Mouse (Mus musculus) frontal cortex, postnatal 10 days (tissue): ENCODE results near the gene Snx13.

Source experiments
- DNase-seq, 2 experiments: peaks; one replicate each; pipeline ENCODE4 v3.0.0; 2022; ENCODE audit warnings: low spot score in 2 of 2, mixed read lengths in 1 of 2

The Snx13 gene

DNA sequence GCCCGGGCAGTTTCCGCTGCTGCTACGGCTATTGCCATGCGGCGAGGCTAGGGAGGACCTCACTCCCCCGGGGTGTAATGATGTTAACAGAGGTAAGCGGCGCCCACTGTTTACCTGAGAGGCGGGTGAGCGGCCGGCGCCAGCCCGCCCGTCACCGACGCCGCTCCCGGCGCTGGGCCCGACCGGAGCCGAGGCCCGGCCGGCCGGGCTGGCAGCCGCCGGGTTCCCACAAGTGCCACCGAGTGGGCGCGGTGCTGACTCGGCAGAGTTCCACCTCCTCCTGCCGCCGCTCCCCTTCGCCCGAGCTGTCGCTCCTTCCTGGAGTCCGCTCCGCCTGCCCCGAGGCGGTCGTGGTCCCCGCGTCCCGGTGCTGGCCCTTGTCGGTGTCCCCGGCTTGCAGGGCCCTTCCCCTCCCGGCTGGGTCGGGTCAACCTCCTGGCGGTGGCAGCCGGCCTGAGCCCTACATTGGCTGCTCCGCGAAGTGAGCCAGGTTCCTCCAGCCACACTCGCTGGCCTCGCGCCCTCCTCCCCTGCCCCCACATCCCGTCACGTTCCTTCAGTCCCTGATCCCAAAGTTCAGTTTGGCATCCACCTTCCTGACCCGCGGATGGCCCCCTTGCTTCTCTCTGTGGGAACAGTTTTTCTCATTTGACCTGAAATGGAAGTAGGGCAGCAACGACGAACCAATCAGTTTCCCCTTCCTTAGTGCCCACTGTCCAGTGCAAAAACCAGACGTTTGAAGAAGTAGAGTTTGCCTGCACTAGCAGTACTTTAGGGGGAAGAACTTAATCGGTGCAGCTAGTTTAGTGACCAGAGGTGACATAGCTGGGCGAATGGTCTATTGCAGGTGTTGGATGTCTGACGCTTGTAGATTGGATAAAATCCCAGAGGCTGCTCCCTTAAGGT lies 587 bp downstream of the Snx13 start:
- DNase-seq = peak; percentile 42 to 62

DNA sequence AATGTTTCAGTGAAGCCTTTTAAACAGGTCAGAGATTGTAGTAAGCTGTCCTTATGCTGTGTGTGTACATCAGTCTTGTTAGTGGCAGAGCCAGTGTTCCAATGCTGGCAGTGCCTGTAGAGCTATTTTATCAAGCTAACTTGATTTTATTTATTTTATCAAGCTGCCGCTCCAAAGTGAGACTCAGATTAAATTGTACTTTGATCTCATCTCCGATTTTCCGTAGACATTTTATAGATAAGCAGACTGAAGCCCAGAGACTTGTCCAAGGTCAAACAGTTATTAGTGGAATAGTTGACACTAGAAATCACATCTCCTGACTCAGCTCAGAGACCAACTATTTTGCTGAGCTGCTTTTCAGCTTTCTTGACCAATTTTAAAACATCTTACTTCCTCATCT lies 1.9 kb downstream of the Snx13 start:
- DNase-seq = no peak

DNA sequence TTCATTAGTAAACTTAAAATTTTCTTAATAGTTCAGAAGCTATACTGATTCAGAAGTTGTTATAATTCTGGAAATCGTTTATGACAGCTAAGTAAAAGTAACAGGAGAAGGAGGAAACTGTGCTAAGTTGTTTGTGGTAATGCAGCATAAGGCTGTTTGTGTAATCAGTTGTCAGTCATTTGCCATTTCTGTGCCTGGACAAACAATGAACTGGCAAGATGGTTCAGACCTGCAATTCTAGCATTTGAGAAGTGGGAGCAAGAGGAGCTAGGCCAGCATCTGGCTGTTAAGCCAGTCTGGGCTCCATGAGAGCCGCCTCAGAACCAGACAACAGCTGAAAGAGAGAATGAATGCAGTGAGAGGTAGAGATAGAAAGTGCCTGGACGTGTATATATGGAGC lies 3.5 kb downstream of the Snx13 start:
- no peak for DNase-seq

DNA sequence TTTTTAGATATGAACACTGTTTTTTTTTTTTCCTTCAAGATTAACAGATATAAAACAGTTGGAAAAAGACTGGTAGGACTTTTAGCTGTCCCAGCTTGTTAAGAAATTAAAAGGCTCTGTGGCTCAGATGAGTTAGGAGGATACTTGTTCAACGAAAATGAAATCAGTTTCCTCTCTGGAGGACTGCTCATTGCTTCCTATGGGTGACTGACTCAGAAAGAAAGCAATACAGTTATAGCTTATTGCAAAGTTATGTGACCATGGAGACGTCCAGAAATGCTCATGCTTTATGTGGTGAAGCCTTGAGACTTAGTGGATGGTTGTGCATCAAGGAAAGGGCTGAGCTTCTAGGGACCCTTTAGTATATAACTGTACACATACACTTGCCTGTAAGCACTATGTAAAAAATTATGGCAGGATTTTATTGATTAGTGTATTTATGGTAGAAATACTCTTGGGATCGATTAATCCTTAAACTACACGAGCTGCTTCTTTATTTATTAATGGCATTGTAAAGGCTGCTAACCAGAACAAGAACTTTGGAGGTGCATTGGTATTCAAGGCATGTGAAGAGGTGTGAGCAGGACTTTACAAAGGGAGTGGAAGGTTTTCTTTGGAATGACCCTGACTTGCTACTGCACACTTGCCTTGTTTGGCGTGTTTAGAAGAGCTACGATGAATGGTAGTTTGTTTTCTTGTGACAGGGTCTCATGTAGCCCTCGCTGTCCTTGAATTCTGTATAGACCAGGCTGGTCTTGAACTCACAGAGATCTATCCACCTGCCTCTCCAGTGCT lies 4.2 kb downstream of the Snx13 start:
- no peak for DNase-seq

DNA sequence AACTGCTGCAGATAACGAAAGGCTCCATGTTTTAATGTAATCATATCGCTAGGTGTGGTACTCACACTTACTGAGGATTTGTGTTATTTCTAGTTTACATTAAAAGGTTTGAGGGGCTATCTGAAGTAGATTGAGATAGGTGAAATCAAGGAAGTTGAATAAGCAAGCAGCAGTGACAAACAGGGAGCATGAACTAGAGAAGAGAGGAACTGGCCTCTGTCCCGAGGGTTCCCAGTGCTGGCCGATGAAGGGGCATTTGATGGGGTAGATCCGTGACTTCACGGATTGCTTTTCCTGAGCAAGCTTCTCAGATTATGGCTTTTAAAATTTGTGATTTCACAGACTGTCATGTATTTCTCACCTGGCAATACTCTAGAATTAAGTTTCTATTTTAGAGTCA lies 7.4 kb downstream of the Snx13 start:
- DNase-seq = no peak

DNA sequence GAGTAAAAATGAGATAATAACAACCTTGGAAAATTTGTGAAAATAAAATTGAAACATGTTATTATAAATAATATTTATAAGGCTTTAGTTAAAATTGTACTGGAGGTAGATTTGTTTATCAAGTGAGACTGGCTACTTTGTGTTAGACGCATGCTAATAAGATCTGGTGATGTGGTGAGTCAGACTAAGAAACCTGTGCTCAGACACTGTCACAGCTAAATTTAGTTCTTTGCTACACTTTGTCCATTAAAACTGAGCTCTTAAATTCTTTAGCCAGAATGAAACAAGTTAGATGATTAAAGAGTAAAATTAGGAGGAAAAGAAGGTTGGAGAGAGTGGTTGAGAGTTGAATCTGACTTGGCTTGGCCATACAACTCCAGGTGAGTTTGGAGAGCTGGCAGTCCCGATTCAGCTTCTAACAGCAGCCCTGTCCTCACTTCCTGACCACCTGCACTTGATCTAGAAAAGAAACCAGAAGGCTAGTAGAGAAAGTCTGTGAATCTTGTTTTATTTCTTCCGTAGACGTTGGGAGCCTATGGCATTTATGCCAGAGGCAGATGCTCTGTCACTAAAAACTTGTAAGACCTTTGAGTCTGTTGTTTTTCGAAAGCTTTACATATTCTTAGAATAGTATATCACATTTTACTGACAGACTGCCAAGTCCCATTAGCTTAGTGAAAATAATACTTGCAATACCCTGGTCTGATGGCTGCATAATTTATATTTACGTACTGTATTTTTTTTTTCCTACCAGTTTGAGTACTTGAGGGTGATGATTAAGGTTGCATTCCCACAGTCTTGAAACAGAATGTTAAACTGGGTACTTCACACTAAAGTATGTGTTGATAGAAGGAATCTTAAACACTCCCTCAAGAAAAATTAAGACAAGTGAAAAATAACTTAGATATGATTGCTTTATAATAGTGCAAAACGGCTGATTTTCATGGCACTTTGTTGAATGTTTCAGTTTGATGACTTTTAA lies 8.4 kb downstream of the Snx13 start:
- DNase-seq = no peak

DNA sequence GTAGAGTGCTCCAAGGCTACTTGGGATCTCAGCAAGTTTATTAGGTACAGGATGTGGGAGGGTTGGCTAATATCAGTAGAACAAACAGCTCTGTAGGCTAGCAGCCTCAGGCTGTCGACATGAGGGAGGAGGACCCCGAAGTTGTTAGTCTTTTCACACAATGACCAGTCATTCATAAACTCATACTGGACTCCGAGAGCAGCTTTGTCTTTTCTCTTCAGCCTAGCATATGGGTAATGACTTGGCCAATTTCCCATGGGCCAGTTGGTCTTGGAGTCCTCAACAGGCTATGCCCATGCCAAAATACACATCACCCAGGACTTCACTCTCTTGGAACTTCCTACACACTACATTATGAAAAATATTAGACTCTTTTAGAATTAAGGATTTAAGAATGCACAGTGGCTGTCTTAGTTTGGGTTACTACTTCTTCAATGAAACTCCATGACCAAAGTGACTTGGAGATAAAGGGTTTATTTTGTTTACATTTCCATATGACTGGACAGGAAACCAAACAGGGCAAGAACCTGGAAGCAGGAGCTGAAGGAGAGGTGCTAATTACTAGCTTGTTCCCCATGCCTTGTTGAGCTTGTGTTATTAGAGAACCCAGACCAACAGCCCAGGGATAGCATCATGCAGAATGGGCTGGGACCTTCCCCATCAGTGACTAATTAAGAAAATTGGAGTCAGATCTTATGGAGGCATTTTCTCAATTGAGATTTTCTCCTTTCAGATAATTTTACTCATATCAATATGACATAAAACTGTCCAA lies 16.9 kb downstream of the Snx13 start:
- no peak for DNase-seq

DNA sequence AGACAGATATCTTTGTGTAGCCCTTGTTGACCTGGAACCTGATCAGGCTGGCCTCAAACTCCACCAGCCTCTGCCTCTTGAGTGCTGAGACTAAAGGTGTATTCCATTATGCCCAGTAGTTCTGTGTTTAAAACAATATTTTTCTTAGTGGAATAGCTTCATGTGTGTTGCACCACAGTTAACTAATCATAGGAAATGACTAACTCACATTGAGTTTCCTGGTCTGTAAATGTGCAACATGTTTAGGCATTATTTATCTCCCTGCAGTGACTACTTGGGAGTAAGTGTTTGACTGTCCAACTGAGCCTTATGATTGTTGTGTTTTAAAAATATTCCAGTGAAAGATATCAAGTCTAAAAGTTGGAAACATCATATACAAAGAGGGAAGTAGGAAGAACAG lies 20.6 kb downstream of the Snx13 start:
- DNase-seq = no peak

DNA sequence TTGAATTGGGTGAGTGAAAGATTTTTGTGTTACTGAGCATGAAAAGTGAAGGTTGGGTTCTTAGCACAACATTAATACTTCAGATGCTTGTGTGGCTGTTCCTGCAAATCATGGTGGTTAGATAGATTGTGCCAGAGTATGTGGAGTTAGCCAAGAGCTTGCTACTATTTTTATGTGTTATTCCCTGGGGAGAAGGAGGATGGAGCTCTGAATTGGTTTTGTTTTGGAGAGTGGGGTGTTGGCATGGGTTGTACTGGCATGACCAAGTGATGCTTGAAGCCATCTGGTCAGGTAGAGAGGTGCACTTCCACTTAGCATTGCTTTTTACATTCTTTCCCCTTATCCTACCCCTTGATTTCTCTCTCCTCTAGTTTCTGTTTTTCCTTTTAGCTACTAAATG lies 24.4 kb downstream of the Snx13 start:
- no peak for DNase-seq

DNA sequence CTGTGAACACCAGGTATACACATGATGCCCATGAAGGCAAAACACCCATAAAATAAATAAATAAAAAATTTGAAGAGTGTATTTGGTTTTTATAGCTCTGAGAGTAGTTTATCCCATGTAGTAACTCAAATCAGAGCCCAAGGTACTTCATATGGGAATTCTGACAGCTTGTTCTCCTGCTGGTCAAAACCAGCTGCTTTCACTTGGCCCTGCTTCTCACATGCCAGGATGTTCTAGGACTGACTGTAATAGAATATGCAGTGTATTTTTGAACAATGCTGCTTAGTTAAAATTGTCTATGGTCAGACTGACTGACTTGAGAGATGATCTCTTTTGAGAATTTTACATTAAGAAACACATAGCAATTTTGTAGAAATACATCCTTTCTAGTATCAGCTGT lies 25.2 kb downstream of the Snx13 start:
- DNase-seq = no peak

DNA sequence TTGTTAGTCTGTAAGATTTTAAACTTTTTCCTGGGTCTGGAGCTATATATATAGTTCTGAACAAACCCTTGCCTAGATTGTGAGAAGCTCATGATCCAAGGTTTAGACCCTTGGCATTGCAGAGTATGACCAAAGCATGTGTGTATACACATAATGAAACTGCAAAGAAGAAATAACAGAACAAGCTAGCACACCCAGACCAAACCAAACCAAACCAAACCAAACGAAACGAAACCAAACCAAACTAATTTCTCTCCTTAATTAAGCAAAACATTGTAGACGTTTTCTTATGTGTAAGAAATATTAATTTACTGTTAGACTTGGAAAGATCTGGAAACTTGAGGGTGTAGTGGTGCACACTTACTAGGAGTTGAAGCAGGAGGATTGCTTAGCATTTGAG lies 29.0 kb downstream of the Snx13 start:
- DNase-seq = no peak

DNA sequence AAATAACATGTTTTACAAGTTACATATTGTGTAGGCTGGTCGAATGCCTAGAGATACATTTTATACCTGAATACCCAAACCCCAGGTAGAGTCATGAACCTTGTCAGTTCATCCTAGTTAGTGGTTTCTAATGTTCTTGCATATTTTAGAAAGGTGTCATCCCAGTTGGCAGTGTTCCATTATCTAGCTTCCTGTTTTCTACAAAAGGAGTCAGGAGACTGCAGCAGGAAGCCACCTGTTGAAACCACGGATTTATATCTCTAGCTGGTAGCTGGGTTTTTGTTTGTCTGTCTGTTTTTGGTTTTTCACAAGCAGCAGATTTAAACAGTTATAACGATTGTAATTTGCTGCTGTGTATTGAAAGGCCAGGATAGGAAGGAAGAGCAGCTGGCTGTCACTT lies 76.6 kb downstream of the Snx13 start:
- DNase-seq = no peak

DNA sequence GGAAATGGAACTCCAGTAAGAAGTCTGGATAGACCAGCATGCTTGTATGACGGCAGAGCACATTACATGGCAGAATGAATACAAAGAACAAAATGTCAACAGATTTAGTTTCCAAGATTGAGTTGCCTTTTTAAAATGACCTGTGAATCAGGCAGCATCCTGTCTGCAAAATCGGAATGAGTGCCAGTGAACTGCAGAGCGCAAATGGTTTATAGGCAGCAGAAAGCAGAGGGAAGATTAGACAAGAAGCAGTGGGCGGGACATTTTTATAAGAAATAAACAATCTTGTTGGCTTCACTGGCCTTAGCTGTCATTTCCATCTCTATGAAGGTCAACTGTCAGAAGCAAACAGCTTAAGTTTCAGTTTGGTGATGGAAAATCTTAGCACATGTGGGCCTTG lies 106.2 kb downstream of the Snx13 start:
- no peak for DNase-seq

DNA sequence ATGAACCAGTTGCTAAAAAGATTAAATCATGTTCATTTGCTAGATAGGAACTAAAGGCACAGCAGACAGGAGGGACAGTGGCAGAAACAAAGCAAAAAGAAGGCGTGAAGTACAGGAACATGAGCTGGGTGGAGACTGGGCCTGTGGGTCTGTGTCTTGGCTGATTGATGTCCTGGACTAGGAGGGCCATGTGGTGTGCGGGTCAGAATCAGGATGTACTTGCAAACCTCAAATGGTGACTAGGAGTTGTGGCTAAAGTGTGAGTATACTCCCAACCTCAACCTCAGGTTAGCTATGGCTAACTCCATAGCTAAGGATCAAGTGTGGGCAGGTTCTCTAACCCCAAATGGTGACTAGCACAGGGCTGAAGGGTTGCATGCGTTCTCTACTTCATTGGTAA lies 107.2 kb downstream of the Snx13 start:
- DNase-seq = no peak

DNA sequence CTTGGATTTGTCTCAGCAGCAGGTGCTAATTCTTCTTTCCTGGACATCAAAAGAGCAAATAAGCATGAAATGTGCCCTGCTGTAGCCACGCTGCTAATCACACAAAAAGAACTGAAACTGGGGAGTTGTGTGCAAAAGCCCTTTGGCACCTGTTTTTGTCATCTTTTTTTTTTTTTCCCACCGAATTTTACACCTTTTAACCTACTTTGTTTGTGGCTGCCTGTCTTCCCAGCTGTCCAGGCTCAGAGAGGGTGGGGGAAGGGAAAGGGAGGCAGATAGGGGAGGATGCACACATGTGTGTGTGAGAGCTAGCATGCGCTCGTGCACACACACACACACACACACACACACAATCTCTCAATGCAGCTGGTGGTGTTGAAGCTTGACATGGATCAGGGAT lies 110.3 kb downstream of the Snx13 start:
- no peak for DNase-seq

DNA sequence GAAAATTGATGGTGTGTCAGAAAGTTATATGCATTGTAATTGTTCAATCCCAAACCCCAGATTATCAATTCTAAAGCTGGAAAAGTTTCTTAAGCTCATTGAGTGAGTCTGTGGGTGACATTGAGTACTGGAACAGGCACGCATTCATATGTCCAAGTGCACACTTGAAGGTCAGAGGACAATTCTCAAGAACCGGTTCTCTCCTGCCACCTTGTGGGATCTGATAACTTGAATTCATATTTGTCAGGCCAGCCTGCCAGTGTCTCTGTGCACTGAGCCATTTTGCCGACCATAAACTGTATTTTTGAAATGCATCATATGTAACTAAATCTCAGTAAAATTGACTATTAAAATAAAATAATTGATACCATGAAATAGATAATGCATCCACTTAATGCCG lies 114.7 kb downstream of the Snx13 start:
- no peak for DNase-seq

DNA sequence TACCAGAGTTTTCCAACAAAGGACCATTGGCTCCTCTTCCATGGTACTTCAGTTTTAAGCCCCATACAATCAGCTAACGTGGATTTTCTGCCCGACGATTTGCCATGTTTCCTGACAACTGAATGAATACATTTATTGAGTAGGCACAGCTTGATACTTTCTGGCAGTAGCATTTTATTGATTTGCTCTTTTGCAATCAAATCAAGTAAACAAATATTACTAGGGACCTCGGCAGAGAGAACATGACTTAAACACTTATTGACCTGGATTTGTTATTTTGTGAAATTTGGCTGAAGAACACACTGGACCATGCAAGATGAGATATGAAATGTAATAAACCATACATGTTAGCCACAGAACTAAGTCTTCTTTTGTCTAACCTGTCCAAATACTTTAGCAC lies 123.3 kb downstream of the Snx13 start:
- no peak for DNase-seq

DNA sequence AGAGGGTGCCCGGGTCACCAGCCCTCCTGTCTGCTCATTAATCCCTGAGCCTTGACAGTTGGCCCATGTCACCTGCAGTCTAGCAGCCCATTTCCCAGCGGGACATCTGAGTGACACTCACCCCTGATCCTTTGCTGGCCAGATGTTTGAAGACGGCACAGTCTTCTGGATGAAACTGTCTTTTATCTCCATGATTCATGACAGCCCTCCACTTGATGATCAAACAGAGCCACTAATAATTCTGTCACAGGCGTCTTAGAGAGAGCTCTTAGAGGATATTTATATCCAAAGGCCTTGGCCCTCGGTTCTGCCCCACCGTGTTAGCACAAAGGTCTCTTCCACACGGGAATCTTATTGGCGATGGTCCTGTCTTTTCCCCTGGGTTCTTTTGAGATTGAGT lies 129.0 kb downstream of the Snx13 start:
- no peak for DNase-seq

DNA sequence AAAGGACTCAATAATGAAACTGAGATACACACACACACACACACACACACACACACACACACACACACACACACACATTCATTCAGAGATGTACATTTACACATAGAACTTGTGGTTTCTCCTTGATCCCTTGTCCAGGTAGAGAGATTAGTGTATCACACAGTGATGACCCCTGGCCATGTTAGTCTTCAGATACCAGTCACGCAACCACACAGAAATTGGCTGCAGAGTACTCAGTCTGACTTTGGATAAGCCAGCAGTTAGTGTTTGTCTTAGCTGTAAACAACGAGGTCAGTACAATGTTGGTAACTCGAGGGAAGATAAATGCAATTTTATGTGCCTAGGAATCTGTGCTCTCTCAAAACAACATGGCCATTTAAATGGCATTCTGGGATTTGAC lies 129.6 kb downstream of the Snx13 start:
- DNase-seq = no peak

DNA sequence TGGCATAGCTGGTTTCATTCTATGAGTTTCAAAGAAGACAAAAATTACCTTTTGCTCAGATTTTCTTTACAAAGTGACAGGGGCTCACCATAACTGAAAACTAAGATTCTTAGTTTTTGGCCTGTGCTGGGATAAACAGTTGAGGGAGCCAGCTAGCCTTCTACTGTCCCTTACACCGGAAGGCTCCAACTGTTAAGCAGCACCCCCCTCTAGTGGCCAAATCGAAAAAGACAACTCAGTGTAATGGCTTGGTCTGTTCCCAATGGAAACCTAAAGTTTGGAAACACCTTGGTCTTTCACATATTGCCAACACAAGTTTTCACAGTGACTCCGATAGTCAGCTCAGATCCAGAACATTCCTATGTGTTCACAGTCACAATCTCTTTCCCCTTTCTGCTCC lies 135.7 kb downstream of the Snx13 start:
- DNase-seq = peak; percentile 35 to 78

DNA sequence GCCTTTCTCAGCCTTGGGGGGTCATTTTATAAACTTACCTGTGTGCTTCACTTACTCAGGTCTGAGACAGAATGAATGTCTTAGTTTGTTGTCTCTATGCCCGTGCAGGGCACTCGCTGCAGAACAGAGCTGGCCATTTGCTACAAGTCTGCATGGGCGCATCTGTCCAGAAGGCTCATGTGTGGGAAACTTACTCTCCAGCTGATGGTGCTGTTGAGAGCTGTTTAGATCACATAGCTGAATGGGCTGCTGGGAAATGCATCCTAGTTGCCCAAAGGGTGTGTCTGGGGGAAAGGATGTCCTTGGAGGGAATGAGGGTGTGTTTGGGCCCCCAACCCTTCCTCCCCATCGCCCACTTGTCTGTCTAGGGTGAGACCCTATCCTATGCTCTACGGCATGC lies 137.3 kb downstream of the Snx13 start:
- DNase-seq = no peak
